Mouse (Mus musculus): Measurements from ENCODE around the gene Ccdc105. TPM values are rescaled to one million over a fixed set of nuclear protein-coding genes. Genes with fewer than 3 reads are reported as not detected.

The Ccdc105 gene
- polyA plus RNA-seq (2012): not detected in 2 replicates

DNA sequence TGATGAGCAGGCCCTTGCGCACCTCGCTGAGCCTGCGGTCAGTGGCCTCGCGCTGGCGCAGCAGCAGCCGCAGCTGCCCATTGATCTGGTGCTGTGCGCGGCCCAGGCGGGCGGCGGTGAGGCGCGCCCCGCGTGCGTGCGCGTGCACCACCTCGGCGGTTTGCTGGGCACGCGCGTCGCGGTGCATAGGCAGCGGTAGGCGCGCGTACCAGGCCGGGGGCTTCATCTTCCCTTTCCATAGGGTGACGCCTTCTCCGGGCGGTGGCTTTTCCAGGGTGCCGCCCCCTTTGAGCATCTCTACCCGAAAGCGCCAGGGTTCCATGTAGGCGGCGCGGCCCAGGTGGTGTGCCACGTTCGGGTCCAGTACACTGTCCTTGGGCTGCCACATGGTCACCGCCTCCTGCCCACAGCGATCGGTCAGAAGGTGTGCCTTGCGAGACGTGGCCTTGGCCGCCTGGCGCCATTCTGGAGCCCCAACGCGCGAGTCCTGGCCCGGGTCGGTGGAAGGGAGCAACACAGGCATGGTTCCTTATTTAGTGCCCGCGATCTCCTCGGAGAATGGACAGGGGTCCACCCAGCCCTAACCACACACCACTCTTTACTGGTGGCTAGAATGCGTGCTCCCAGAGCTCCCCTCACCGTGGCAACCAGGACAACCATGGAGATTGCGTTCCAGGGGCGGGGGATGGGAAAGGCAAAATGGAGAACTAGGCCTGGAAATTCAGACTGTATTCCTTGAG, at the start of gene Ccdc105:
Gene Ccdc105 (minus strand): TSS at position 614 of the 740 bp plus-strand sequence.
- TF ChIP-seq GATA1 (IDR thresholded peaks at IDR 0.05; ENCODE audit: low read length): no peak

DNA sequence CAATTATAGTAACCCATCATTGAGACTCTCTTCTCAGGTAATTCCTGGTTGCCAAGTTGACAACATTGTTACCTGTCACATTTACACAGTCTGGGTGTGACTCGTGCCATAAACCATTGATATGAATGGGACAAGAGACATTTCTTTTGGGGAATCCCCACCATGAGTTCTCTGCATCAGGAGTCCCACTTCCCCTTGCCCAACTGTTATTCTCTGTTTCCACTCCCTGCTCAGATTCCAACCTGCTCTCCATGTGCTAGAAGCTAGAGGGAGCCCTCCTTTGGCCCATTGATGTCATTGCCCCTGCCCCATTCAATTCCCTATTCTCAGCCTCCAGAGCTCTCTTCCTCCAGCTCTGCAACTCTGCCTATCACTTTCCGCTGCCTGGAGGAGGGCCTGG, 48.6 kb upstream of the Ccdc105 start:
- TF ChIP-seq GATA1 (IDR thresholded peaks at IDR 0.05; ENCODE audit: low read length): no peak

DNA sequence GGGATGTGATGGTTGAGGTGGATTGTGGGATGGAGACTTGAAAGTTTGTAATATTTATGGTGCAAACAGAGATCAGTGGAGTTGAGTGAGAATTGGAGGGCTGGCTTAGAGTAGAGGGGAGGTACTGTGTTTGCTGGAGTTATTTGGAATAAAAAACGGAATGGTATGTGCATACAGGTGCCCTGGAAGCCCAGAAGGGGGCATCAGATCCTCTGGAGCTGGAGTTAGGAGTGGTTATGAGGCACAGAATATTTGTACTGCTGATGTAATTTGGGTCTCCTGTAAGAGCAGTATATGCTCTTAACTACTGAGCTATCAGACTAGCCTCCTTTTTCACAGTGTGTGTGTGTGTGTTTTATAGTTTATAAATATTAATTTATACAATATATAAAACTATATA, 37.7 kb upstream of the Ccdc105 start:
- TF ChIP-seq GATA1 (IDR thresholded peaks at IDR 0.05; ENCODE audit: low read length): no peak

DNA sequence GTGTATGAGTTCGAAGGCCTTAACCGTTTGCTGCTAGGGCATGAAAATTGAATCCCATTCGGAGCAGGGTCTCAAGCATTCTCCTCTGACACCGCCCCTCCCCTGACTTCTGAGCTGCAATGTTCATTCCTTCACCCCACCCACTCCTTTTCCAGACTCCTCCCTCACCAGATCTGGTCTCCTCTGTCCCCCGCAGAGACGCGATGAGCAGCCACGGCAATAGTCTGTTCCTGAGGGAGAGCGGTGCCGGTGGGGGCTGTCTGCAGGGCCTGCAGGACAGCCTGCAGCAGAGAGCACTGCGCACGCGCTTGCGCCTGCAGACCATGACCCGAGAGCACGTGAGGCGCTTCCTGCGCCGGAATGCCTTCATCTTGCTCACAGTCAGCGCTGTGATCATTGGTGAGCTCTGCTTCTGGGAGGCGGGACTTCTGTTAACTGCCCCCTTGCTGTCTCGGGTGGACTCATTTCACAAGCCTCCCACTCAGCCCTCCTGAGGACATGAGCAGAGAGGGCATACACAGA, 34.8 kb upstream of the Ccdc105 start:
- TF ChIP-seq GATA1 (IDR thresholded peaks at IDR 0.05; ENCODE audit: low read length): no peak

DNA sequence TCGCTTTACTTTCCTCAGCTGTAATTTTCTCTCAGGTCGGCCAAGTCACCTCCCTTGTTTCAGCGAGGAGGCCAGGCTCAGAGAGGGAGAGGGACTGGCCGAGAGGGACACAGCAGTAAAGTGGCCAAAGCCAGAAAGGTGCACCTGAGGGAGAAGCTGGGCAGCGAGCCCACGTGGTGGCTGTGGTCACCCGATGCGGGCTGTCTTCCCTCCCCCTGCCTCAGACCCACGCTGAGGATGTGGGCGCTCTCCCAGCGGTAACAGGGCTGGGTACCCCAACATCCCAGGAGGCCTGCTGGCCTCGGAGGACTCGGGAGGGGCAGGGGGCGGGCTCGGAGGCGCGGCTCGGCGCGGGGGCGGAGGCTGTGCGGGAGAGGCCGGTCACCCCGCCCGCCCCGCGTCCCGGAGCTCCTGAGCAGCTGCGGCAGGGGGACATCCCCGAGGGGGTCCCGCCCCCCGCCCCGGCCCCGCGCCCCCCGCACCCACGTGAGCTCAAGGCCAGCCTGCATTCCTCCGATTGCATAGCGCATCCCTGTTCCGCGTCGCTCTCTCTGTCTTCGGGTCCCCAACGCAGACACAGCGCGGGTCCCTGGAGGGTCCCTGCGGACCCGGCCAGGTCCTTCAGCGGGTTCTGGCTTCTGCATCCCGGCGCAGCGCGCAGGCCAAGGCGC, 27.3 kb upstream of the Ccdc105 start, which contains the start of gene Slc1a6:
Gene Slc1a6 (plus strand): TSS at position 516 of the 671 bp plus-strand sequence.
- TF ChIP-seq GATA1 (IDR thresholded peaks at IDR 0.05; ENCODE audit: low read length): no peak

DNA sequence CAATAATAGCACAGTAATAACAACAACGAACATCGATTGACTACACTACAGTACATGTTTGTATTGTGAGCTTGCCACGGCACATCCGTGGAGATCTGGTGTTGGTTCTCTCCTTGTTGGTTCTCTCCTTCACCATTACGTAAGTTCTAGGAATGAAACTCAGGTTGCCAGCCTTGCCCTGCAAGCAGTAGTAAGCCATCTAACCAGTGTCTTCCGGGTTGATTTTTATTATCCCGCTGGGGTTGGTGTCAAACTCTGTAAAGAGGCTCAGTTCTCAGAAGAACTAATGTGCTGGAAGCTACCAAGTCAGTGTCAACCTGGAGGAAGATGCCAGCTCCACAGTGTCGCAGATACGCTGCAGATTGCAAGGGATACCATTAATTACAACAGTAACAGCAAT, 26.7 kb upstream of the Ccdc105 start:
- TF ChIP-seq GATA1 (IDR thresholded peaks at IDR 0.05; ENCODE audit: low read length): no peak

DNA sequence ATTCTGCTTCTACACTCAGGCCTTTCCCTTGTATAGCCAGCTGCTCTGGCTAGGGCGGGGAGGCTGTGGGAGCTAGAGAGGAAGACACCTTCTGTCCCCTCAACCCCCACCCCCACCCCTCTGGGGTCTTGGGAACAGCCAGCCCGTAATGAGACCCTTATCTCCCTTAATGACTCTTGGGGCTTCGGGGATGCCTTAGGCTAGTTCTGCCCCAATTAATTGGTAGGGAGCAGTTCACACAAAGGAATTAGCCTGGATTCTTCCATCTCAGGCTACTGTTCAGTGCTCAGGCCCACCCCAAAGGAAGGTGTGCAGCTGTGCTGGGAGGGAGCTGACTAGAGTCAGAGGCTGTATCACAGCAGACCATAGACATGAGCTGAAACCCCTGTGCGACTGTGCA, 23.0 kb upstream of the Ccdc105 start:
- TF ChIP-seq GATA1 (IDR thresholded peaks at IDR 0.05; ENCODE audit: low read length): no peak

DNA sequence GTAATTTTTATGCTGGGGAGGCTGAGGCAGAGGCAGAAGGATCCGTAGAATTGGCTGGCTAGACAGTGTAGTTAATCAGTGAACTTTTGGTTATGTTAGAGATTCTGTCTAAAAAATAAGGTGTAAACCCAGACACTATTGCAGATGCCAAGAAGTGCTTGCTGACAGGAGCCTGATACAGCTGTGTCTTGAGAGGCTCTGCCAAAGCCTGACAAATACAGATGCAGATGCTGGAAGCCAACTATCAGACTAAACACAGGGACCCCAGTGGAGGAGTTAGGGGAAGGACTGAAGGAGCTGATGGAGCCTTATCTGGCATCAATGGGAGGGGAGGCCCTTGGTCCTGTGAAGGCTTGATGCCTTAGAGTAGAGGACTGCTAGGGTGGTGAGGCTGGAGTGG, 12.7 kb upstream of the Ccdc105 start:
- no peak for TF ChIP-seq GATA1 (IDR thresholded peaks at IDR 0.05; ENCODE audit: low read length)

DNA sequence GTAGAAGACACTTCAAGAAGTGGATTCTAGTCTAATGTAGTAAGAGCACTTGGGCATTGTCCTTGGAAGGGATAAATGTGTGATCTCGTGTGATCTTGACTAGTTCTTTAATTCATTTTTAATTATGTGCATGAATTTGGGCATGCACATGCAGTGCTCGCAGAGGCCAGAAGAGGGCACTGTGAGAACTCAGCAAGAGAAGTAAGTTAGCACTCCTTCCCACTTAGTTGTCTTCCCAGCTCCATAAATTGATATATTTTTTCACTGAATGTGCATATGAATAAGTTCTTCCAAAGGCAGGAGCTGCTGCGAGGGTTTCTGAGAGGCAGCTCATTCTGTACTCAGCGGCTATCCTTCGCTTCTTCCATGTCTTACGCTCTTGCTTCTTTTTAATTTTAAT, 3.2 kb upstream of the Ccdc105 start:
- TF ChIP-seq GATA1 (IDR thresholded peaks at IDR 0.05; ENCODE audit: low read length): no peak

DNA sequence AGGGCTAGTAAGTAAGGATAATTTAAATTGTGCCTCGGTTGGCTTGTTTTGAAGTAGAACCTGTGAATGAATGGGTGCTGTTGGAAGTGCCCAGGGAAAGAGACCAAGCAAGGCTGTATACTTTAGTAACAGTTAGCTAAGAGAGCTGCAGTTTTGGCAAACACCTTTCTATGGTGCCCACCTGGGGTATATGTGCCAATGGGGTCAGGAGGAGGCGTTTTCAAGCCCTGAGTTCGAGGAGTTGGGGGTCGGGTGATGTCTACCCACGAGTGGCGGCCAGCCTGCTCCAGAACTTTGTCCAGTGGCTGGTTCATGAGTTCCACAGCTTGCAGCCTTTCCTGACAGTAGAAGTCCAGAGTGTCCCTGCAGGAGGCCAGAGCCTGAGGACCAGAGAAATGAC, 3.9 kb downstream of the Ccdc105 start:
- no peak for TF ChIP-seq GATA1 (IDR thresholded peaks at IDR 0.05; ENCODE audit: low read length)

DNA sequence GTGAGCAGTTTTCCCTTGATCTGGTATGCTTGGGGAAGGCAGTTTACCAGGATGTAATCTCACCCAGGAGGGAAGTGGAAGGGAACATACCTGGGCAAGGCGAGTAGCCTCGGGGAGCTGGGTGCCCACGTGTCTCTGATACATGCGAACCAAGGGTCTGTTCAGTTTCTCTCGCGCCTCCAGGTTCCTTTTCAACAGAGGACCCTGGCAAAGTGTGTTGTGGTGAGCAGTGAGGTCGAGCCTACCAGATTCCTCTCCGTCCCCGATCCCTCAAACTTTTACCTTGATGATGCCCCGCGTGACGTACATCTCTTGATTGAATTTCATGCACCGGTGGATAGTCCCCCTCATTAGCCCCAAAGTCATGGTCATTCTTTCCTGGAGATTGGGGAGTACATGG, 4.7 kb downstream of the Ccdc105 start:
- no peak for TF ChIP-seq GATA1 (IDR thresholded peaks at IDR 0.05; ENCODE audit: low read length)

DNA sequence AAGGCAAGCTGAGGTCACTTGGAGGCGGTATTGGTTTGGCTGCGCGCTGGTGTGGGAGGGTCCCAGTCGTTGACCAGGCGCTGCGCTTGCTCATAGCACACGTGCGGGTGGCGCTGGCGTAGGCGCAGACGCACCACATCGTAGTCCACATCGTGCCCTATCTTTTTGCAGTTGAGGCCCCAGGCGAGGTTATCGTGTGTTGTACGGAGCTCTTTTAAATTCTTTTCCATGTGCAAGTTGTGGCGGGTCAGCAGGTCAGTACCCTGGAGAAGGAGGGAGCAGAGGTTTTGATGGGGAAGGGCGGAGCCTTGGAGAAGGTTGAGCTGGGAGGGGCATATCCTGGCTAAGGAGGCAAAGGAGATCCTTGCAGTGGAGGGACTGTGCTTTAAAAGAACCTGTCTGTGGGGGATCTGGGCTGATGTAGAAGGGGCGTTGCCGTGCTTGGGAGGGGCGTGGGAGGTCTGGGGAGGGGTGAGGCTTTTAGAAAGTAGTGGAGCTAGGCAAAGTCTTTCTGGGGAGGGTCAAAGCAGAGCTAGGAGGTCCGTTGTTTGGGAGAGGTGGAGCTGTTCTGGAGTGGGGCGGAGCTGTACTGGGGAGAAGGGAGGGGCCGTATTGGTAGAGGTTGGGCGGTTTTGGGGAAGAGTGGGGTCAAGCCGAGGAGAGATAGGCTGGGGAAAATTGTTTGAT, 5.7 kb downstream of the Ccdc105 start:
- TF ChIP-seq GATA1 (IDR thresholded peaks at IDR 0.05; ENCODE audit: low read length): no peak

DNA sequence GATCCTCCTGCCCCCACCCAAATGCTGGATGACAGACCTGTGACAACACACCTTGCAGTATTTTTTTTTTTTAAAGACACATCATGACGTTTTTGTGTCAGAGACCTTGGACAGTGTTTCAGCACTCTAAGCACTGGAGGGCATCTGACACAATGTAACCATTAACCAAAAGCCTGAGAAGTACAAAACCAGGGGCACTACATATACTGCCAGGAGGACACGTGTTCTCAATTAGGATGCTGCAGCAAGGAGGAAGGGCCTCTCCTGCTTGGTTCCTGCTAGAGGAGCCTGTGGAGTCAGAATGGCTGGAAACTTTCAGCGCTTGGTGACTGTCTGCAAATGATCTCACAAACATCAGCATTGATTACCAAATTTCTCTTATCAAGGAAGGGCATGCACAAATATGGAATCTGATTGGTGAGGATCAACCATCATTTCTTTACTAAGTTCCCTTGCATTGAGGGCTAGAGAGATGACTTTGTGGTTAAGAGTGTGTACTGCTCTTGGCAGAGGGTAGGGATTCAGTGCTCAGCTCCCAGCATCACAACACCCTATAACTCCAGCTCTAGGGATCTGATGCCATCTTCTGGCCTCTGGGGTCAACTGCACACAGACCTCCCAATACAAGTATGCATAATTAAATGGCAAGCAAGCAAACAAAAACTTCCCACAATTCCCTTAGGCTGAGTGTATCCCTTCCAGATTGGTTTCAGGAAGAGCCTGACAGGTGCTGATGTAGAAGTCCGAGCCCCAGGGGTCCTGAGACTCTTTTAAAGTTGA, 7.2 kb downstream of the Ccdc105 start:
- no peak for TF ChIP-seq GATA1 (IDR thresholded peaks at IDR 0.05; ENCODE audit: low read length)

DNA sequence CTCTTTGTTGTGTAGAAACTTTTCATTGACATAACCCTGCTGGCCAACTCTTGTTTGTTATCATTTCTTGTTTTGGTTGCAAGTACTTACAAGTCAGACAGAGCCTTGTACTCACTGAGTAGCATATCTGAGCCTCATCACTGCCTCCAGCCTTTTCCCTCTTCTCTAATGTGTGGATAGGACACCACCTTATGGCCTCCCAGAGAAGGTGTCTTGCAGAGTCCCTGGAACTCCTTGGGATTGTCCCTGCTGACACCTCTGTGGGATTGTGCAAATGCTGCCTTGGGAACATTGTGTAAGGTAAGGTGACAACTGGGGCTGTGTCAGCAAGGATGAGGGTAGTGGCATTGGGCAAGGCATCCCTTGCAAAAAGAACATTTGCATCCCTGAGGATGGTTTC, 9.1 kb downstream of the Ccdc105 start:
- no peak for TF ChIP-seq GATA1 (IDR thresholded peaks at IDR 0.05; ENCODE audit: low read length)

DNA sequence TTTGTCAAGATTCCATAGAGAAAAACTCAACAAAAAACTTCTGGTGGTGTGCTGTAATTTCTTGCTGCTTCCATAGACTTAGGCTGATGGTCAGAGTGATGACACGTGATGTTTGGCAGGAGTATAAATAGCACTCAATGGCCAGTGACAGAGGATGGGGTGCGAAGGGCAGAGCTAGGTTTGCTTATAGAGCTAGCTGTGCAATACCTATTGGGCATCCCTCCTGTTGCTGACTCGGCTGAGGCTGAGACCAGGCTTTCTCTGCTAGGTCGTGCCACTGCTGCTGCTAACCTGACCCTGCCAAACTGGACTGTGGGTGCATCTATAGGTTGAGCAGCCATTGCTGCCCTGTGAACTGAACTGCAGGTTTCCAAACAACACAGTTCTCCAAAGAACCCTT, 13.0 kb downstream of the Ccdc105 start:
- no peak for TF ChIP-seq GATA1 (IDR thresholded peaks at IDR 0.05; ENCODE audit: low read length)
